Mouse (Mus musculus) E14TG2a.4 (cell line): ENCODE data around the gene Abhd17c.

Experiments used
- CTCF ChIP-seq: conservative IDR thresholded peaks from 2 replicates; pipeline ENCODE4 v1.5.1; 2014; ENCODE audit warnings: low read length
- POU5F1 ChIP-seq: IDR thresholded peaks from 2 replicates; pipeline ENCODE4 v1.6.1; 2014; ENCODE audit warnings: low read length, borderline replicate concordance

GRCm38 (mm10) chr7:84159414-84159813 is 7.7 kb upstream of the Abhd17c start:
- no peak for TF ChIP-seq CTCF
- no peak for TF ChIP-seq POU5F1
